Mouse (Mus musculus) forebrain, embryonic 10.5 days (tissue): ENCODE data around the gene Cadm2. TPM values are rescaled to one million over a fixed set of nuclear protein-coding genes. Genes with fewer than 3 reads are reported as not detected.

Source experiments
- DNase-seq: peaks from one replicate; pipeline ENCODE4 v3.0.0-alpha.2; 2017; ENCODE audit warnings: low spot score; ENCODE audit errors: extremely low spot score
- H3K27ac ChIP-seq: fragments of 300-500 bp; sonication (generic); 2 replicates; pipeline ENCODE4 v1.5.1; 2016; ENCODE audit warnings: mild to moderate bottlenecking
- H3K27me3 ChIP-seq: fragments of 300-500 bp; sonication (generic); 2 replicates; pipeline ENCODE4 v1.6.1; 2016; ENCODE audit warnings: mild to moderate bottlenecking; ENCODE audit not compliant: poor library complexity, severe bottlenecking
- H3K36me3 ChIP-seq: fragments of 300-500 bp; sonication (generic); replicated peaks from 2 replicates; pipeline ENCODE4 v1.6.1; 2016; ENCODE audit warnings: mild to moderate bottlenecking, moderate library complexity
- H3K4me1 ChIP-seq: fragments of 300-500 bp; sonication (generic); 2 replicates; pipeline ENCODE4 v1.6.1; 2016
- H3K4me3 ChIP-seq: fragments of 300-500 bp; sonication (generic); 2 replicates; pipeline ENCODE4 v1.5.1; 2016; ENCODE audit warnings: mild to moderate bottlenecking, moderate library complexity
- H3K9me3 ChIP-seq: fragments of 300-500 bp; sonication (generic); 2 replicates; pipeline ENCODE4 v1.6.1; 2016; ENCODE audit warnings: mild to moderate bottlenecking, moderate library complexity
- WGBS: fragments of 180-500 bp; shearing (Covaris S2); methylation state at CpG from one replicate; pipeline ENCODE4 v1.1.7; 2016; 5-methylcytosine and 5-hydroxymethylcytosine counted together
- polyA plus RNA-seq: library from polyadenylated mRNA; unstranded; fragments of >200 nt; fragmentation: Nextera tagmentation; extraction: Ambion mirVana; gene quantifications from 2 replicates; pipeline ENCODE4 v1.2.1, GENCODE M21; 2016

Gene Cadm2
- polyA plus RNA-seq, 1 experiment from 2014 or later, result 2.9 TPM

GRCm38 (mm10) chr16:67089747-67090146, 531.0 kb downstream of the Cadm2 start:
- no peak for DNase-seq

GRCm38 (mm10) chr16:67079318-67079717, 541.4 kb downstream of the Cadm2 start:
- 57% methylated on average over 2 of the region's 2 CpGs for WGBS
- H3K4me1 ChIP-seq, result no peaks in the 10 kb centered on the region
- no peak overlapping the region for H3K27ac ChIP-seq
- no peaks in the 10 kb centered on the region for H3K27me3 ChIP-seq
- DNase-seq, result no peak
- H3K36me3 ChIP-seq, result no peaks in the 10 kb centered on the region
- no peak overlapping the region for H3K4me3 ChIP-seq
- no peaks in the 10 kb centered on the region for H3K9me3 ChIP-seq

More at GRCm38 (mm10) chr16:67089747-67090146, 531.0 kb downstream of the Cadm2 start:
- no peaks in the 10 kb centered on the region for H3K4me1 ChIP-seq
- H3K27ac ChIP-seq, result no peak overlapping the region
- no peak overlapping the region for H3K4me3 ChIP-seq
- H3K9me3 ChIP-seq, result no peaks in the 10 kb centered on the region
- no peaks in the 10 kb centered on the region for H3K27me3 ChIP-seq
- WGBS, result 84% methylated on average over 3 of the region's 3 CpGs
- no peaks in the 10 kb centered on the region for H3K36me3 ChIP-seq

GRCm38 (mm10) chr16:67076169-67076895, 544.4 kb downstream of the Cadm2 start:
- 91% methylated on average over 7 of the region's 7 CpGs for WGBS

GRCm38 (mm10) chr16:67068461-67068860, 552.2 kb downstream of the Cadm2 start:
- no peaks in the 10 kb centered on the region for H3K9me3 ChIP-seq
- no peaks in the 10 kb centered on the region for H3K36me3 ChIP-seq
- no peak for DNase-seq
- H3K27ac ChIP-seq, result no peak overlapping the region
- no peaks in the 10 kb centered on the region for H3K27me3 ChIP-seq
- H3K4me1 ChIP-seq, result no peaks in the 10 kb centered on the region
- WGBS, result 63% methylated on average over 1 of the region's 1 CpGs
- no peak overlapping the region for H3K4me3 ChIP-seq

More at GRCm38 (mm10) chr16:67076169-67076895, 544.4 kb downstream of the Cadm2 start:
- Histone ChIP-seq H3K36me3 (no peaks in the 10 kb centered on the region), H3K27ac (no peak overlapping the region), H3K9me3 (no peaks in the 10 kb centered on the region), H3K4me3 (no peak overlapping the region), H3K27me3 (no peaks in the 10 kb centered on the region), H3K4me1 (no peaks in the 10 kb centered on the region)
- no peak for DNase-seq

- 95% methylated on average over 5 of the region's 5 CpGs for WGBS
- Histone ChIP-seq H3K27ac (no peak overlapping the region), H3K36me3 (no peaks in the 10 kb centered on the region)
Measured at GRCm38 (mm10) chr16:67030918-67031317, 589.8 kb downstream of the Cadm2 start.

GRCm38 (mm10) chr16:67019856-67020255, 600.9 kb downstream of the Cadm2 start:
- WGBS, result 82% methylated on average over 1 of the region's 1 CpGs
- H3K27ac ChIP-seq, result no peak overlapping the region
- H3K27me3 ChIP-seq, result no peaks in the 10 kb centered on the region
- H3K9me3 ChIP-seq, result no peaks in the 10 kb centered on the region
- no peaks in the 10 kb centered on the region for H3K4me1 ChIP-seq
- no peak overlapping the region for H3K4me3 ChIP-seq
- H3K36me3 ChIP-seq, result no peaks in the 10 kb centered on the region
- DNase-seq, result no peak

More at GRCm38 (mm10) chr16:67030918-67031317, 589.8 kb downstream of the Cadm2 start:
- Histone ChIP-seq H3K4me3 (no peak overlapping the region), H3K27me3 (no peaks in the 10 kb centered on the region), H3K9me3 (no peaks in the 10 kb centered on the region), H3K4me1 (no peaks in the 10 kb centered on the region)
- DNase-seq, result no peak

GRCm38 (mm10) chr16:67017710-67018109, 603.0 kb downstream of the Cadm2 start:
- no peaks in the 10 kb centered on the region for H3K36me3 ChIP-seq
- no peak overlapping the region for H3K27ac ChIP-seq
- no peaks in the 10 kb centered on the region for H3K27me3 ChIP-seq
- no peaks in the 10 kb centered on the region for H3K4me1 ChIP-seq
- H3K9me3 ChIP-seq, result no peaks in the 10 kb centered on the region
- no peak for DNase-seq
- WGBS, result 85% methylated on average over 2 of the region's 2 CpGs
- no peak overlapping the region for H3K4me3 ChIP-seq

GRCm38 (mm10) chr16:67003161-67003560, 617.5 kb downstream of the Cadm2 start:
- H3K4me3 ChIP-seq, result no peak overlapping the region
- H3K36me3 ChIP-seq, result no peaks in the 10 kb centered on the region
- DNase-seq, result no peak
- H3K4me1 ChIP-seq, result no peaks in the 10 kb centered on the region
- no peaks in the 10 kb centered on the region for H3K27me3 ChIP-seq
- H3K27ac ChIP-seq, result no peak overlapping the region
- no peaks in the 10 kb centered on the region for H3K9me3 ChIP-seq
- WGBS, result 82% methylated on average over 3 of the region's 3 CpGs

GRCm38 (mm10) chr16:67001707-67002106, 619.0 kb downstream of the Cadm2 start:
- Histone ChIP-seq H3K4me3 (no peak overlapping the region), H3K27me3 (no peaks in the 10 kb centered on the region), H3K9me3 (no peaks in the 10 kb centered on the region), H3K4me1 (no peaks in the 10 kb centered on the region), H3K36me3 (no peaks in the 10 kb centered on the region), H3K27ac (no peak overlapping the region)
- no peak for DNase-seq
- WGBS, result 73% methylated on average over 4 of the region's 4 CpGs

GRCm38 (mm10) chr16:66997461-66997860, 623.2 kb downstream of the Cadm2 start:
- Histone ChIP-seq H3K27me3 (no peaks in the 10 kb centered on the region), H3K9me3 (no peaks in the 10 kb centered on the region), H3K4me3 (no peak overlapping the region), H3K4me1 (no peaks in the 10 kb centered on the region), H3K27ac (no peak overlapping the region), H3K36me3 (no peaks in the 10 kb centered on the region)
- DNase-seq, result no peak
- WGBS, result 72% methylated on average over 2 of the region's 2 CpGs

- Histone ChIP-seq H3K4me3 (no peak overlapping the region), H3K27ac (no peak overlapping the region), H3K27me3 (no peaks in the 10 kb centered on the region), H3K36me3 (no peaks in the 10 kb centered on the region), H3K9me3 (no peaks in the 10 kb centered on the region), H3K4me1 (no peaks in the 10 kb centered on the region)
- 91% methylated on average over 6 of the region's 6 CpGs for WGBS
- DNase-seq, result no peak
Measured at GRCm38 (mm10) chr16:66987741-66988140, 633.0 kb downstream of the Cadm2 start.

GRCm38 (mm10) chr16:66986879-66987278, 633.8 kb downstream of the Cadm2 start:
- 89% methylated on average over 7 of the region's 7 CpGs for WGBS
- no peaks in the 10 kb centered on the region for H3K9me3 ChIP-seq
- DNase-seq, result no peak

GRCm38 (mm10) chr16:66970912-66971311, 649.8 kb downstream of the Cadm2 start:
- H3K36me3 ChIP-seq, result no peaks in the 10 kb centered on the region
- WGBS, result 66% methylated on average over 3 of the region's 3 CpGs
- DNase-seq, result no peak
- no peak overlapping the region for H3K4me3 ChIP-seq
- no peaks in the 10 kb centered on the region for H3K27me3 ChIP-seq
- peaks cover 10% of the 10 kb centered on the region; the same call in 1 of the 2 replicates for H3K4me1 ChIP-seq
- no peak overlapping the region for H3K27ac ChIP-seq
- H3K9me3 ChIP-seq, result no peaks in the 10 kb centered on the region

More at GRCm38 (mm10) chr16:66986879-66987278, 633.8 kb downstream of the Cadm2 start:
- no peak overlapping the region for H3K4me3 ChIP-seq
- no peaks in the 10 kb centered on the region for H3K4me1 ChIP-seq
- H3K27me3 ChIP-seq, result no peaks in the 10 kb centered on the region
- no peaks in the 10 kb centered on the region for H3K36me3 ChIP-seq
- no peak overlapping the region for H3K27ac ChIP-seq
